Mouse (Mus musculus) lung, adult 2 months (tissue): ENCODE data around the gene Vwa5b1.

Experiments
- CTCF ChIP-seq: fragments of 200-500 bp; IDR thresholded peaks from 2 replicates; pipeline ENCODE4 v1.5.1; 2011; ENCODE audit warnings: mild to moderate bottlenecking, low read length, control low read depth; ENCODE audit not compliant: insufficient read depth
- POLR2A ChIP-seq: fragments of 200-500 bp; IDR thresholded peaks from 2 replicates; pipeline ENCODE4 v1.6.1; 2011; ENCODE audit warnings: low read depth, mild to moderate bottlenecking, control low read depth, low read length, borderline replicate concordance; ENCODE audit errors: extremely low read depth

GRCm38 (mm10) chr4:138568275-138568674, 67.4 kb downstream of the Vwa5b1 start:
- TF ChIP-seq POLR2A = no peak
- no peak for TF ChIP-seq CTCF
